In genomic region chr9:32632237-32632636, GRCm38 (mm10) we compare ENCODE assay signal across 20 mouse cellular contexts.
"Had no signal": no experiment of that assay in that cellular context is flagged by ENCODE, and none has a peak within 500 bp of the region (broad histone marks: within the 10 kb centered on the region; RNA-seq: fewer than 3 reads in every experiment).

No protein-coding gene starts in this region.

- H3K27me3 ChIP-seq: kidney, embryonic 15.5 days; lung, embryonic 15.5 days had no signal

- H3K9me3 ChIP-seq: kidney, embryonic 15.5 days; limb, embryonic 13.5 days; liver, embryonic 12.5 days; liver, embryonic 15.5 days; lung, embryonic 15.5 days; megakaryocyte, embryonic 14.5 days; midbrain, embryonic 10.5 days; midbrain, embryonic 15.5 days; neural tube, embryonic 13.5 days had no signal

- H3K4me1 ChIP-seq: liver, embryonic 15.5 days; neural tube, embryonic 13.5 days had no signal

- H3K9ac ChIP-seq: kidney, embryonic 15.5 days; limb, embryonic 13.5 days; liver, embryonic 12.5 days; liver, embryonic 15.5 days; lung, embryonic 15.5 days; midbrain, embryonic 15.5 days; neural tube, embryonic 13.5 days had no signal

- H3K36me3 ChIP-seq: kidney, embryonic 15.5 days; limb, embryonic 13.5 days; liver, embryonic 12.5 days; liver, embryonic 15.5 days; lung, embryonic 15.5 days; midbrain, embryonic 10.5 days; midbrain, embryonic 15.5 days; neural tube, embryonic 13.5 days had no signal

- H3K4me3 ChIP-seq: kidney, embryonic 15.5 days; left cerebral cortex, adult 2 months; limb, embryonic 13.5 days; liver, embryonic 12.5 days; liver, embryonic 15.5 days; lung, embryonic 15.5 days; megakaryocyte, embryonic 14.5 days; midbrain, embryonic 10.5 days; midbrain, embryonic 15.5 days; neural tube, embryonic 13.5 days had no signal

- DNase-seq: kidney, adult 8-10 months; kidney, postnatal 10 days; kidney, postnatal 36 days; layer of hippocampus, postnatal 36 days; liver; lung, adult 18-20 months; lung, postnatal 10 days; lung, postnatal 36 days; thymus, adult 18-20 months; thymus, postnatal 36 days had no signal

- H3K27ac ChIP-seq: kidney, embryonic 15.5 days; left cerebral cortex, adult 2 months; limb, embryonic 13.5 days; liver, embryonic 12.5 days; liver, embryonic 15.5 days; lung, embryonic 15.5 days; midbrain, embryonic 10.5 days; midbrain, embryonic 15.5 days; neural tube, embryonic 13.5 days had no signal

- ATAC-seq: liver, embryonic 12.5 days; midbrain, embryonic 15.5 days had no signal

- H3K4me2 ChIP-seq: kidney, embryonic 15.5 days; limb, embryonic 13.5 days; liver, embryonic 12.5 days; liver, embryonic 15.5 days; lung, embryonic 15.5 days; midbrain, embryonic 15.5 days; neural tube, embryonic 13.5 days had no signal
